Mouse (Mus musculus): ENCODE measurements around the gene Pdzk1ip1.

The Pdzk1ip1 gene

DNA sequence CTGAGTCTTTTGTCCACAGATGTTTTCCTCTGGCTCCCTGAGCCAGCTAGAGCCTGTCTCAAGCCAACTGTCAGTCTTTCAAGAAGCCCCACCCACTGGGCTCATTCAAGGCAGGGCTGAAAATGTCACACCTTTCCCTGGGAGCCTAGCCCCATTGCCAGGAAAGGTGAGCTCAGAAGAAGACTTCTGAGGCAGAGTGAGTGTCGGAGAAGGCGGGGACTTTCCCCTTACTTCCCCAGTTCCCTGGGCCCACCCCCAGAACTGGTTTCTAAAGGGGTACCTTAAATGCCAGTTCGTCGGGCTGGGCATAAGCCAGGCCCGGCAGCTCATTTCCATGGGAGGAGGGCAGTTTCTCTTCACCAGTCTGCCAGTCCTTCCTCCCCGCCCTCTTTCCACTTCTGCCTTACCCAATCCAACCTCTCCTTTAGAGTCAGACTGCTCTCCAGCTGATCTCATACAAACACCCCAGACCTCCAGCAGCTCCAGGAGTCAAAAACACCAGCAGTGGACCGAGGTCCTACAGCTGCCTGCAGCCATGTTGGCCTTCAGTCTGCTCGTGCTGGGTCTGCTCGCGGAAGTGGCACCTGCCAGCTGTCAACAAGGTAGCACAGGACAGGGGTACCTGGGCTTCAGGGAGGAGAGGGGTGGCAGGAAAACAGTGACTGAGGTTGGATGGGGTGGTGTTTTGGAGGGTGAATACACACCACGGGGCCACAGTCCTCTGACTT lies at the start of gene Pdzk1ip1:
Gene Pdzk1ip1 (plus strand): TSS at position 98 of the 728 bp plus-strand sequence.
- DNase-seq (ENCODE audit: low spot score in 2 of 2) = no peak

- DNase-seq (ENCODE audit: low spot score in 2 of 2) = no peak
Measured at GRCm38 (mm10) chr4:115045621-115046020, 42.9 kb upstream of the Pdzk1ip1 start.

- peak in 1 of 2 experiments; percentile 21 for DNase-seq (ENCODE audit: low spot score in 2 of 2)
Measured at GRCm38 (mm10) chr4:115047750-115048149, 40.8 kb upstream of the Pdzk1ip1 start.

GRCm38 (mm10) chr4:115048190-115048589 lies 40.3 kb upstream of the Pdzk1ip1 start:
- DNase-seq (ENCODE audit: low spot score in 2 of 2) = no peak

DNA sequence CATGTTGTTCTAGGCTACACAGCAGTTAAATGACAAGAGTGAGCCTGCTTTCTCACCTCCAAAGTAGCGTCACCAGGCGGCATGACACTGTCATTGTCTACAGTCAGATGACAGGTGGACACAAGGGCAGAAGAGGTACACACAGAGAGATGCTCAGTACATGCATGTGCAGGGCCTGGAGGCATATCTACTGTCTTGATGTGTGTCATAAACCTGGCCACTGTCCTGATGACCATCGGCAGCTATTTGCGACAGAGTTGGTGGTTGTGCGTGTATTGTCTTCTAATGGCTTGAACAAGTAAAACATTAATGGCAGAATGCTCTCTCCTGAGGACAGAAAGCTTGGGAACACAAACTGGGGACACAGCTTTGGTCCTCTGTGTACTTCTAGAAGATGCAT lies 37.3 kb upstream of the Pdzk1ip1 start:
- DNase-seq (ENCODE audit: low spot score in 2 of 2) = no peak

DNA sequence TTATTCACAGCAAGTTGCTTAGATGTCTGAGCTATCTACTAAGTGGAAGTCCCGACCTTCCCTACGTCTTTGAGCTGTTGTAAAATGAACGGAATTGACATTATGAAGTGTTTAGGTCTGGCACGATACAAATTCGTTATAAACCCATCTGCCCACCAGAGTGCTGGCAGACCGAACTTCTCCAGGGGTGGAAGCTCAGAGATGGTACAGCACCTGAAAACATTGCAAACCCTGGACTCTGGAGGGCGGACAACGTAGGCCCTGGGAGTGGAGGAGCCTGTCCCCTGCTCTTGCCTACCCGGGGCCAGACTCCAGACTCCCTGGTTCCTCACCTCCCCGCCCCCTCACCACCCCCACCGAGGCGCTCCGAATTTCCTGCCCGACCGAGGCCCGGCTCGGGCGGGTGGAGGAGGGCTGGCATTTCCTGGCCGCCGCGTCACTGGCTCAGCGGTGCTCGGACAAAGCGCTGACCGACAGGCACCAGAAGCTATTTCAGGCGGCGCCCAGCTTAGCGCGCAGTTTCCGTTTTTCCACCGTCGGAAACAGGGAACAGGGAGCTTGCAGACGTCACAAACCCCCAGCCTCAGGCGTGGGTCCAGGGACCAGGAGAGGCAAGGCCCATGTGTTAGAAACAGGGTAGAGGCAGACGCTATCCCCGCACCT lies 36.0 kb upstream of the Pdzk1ip1 start:
- no peak for DNase-seq (ENCODE audit: low spot score in 2 of 2)

GRCm38 (mm10) chr4:115055044-115055443 lies 33.5 kb upstream of the Pdzk1ip1 start:
- no peak for DNase-seq (ENCODE audit: low spot score in 2 of 2)

- no peak for DNase-seq (ENCODE audit: low spot score in 2 of 2)
Measured at GRCm38 (mm10) chr4:115055691-115056090, 32.8 kb upstream of the Pdzk1ip1 start.

DNA sequence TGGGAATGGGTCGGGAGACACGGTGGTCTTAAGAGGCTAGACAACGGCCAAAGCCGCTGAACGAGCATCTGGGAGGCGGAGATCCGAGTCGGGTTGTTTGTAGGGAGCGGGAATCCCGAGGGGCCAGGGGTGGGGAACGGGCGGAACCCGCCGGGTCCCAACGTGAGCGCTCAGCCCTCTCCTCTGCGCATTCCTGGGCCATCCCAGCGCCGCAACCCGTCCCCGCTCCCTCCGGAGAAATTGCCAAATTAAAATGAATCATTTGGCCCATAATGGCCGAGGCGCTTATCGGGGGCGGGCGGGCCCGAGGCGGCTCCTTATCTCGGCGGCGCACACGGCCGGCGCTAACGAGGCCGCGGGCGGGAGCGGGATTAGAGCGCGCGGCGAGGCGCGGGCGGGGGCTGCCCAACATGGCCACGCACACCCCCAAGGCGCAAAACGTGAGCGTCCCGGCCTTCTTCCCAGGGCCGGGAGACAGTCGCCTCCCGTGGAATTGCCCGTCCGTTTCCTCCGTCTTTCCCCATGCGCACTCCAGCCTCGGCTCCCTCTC lies 32.1 kb upstream of the Pdzk1ip1 start, which contains the start of gene Tal1:
Gene Tal1 (plus strand): TSS at position 56 of the 550 bp plus-strand sequence.
- no peak for DNase-seq (ENCODE audit: low spot score in 2 of 2)

- no peak for DNase-seq (ENCODE audit: low spot score in 2 of 2)
Measured at GRCm38 (mm10) chr4:115056921-115057673, 31.4 kb upstream of the Pdzk1ip1 start.

DNA sequence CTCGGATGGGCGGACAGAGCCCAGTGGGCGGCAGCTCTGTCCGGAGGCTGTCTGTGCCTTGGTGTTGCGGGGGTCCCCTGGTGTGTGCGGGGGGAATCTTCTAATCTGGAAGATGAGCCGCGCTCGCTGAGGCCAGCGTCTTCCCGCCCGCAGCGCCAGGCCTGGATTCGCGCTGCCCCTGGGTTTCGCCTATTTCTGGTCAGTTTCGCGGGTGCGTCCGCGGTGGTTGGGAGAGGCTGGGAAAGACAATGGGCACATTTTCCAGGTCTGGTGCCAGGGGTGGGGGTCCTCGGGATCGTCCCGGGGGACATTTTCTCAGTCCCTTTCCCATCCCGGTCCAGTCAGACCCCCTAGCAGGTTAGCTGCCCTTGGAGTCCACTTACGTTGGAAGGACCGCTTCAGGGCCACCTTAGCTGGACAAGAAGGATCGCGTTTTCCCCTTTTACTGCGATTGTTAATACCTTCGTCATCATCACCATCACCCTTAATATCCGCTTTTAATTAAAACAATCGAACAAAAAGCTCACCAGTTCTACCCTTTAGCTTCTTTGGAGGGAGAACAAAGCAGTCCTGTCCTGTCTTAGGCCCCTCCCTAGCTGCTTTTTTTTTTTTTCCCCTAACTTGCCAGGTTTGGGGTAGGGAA lies 30.7 kb upstream of the Pdzk1ip1 start:
- no peak for DNase-seq (ENCODE audit: low spot score in 2 of 2)

GRCm38 (mm10) chr4:115058317-115058761 lies 30.2 kb upstream of the Pdzk1ip1 start:
- DNase-seq (ENCODE audit: low spot score in 2 of 2) = no peak

- DNase-seq (ENCODE audit: low spot score in 2 of 2) = no peak
Measured at GRCm38 (mm10) chr4:115058871-115059590, 29.5 kb upstream of the Pdzk1ip1 start.

DNA sequence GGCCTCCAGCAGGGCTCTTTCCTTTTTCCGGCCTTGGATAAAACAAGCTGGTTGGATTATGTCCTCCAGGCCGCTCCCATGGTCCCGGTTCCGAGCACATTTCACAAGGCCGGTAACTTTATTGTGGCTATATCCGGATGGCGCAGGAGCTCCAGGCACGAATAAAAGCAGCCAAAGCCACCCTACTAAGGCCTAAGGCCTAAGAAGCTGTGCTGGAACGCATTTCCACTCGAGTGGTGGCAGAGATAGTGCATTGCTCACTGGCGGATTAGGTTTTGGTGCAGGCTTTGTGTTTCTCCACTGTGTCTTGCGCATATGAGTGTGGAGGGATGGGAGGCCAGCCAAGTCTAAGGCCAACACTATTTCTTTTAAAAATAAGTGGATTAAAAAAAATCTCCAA lies 28.6 kb upstream of the Pdzk1ip1 start:
- DNase-seq (ENCODE audit: low spot score in 2 of 2) = no peak

GRCm38 (mm10) chr4:115060753-115061152 lies 27.8 kb upstream of the Pdzk1ip1 start:
- no peak for DNase-seq (ENCODE audit: low spot score in 2 of 2)

- no peak for DNase-seq (ENCODE audit: low spot score in 2 of 2)
Measured at GRCm38 (mm10) chr4:115062540-115062874, 26.0 kb upstream of the Pdzk1ip1 start.

GRCm38 (mm10) chr4:115062875-115063517 lies 25.5 kb upstream of the Pdzk1ip1 start:
- DNase-seq (ENCODE audit: low spot score in 2 of 2) = no peak

DNA sequence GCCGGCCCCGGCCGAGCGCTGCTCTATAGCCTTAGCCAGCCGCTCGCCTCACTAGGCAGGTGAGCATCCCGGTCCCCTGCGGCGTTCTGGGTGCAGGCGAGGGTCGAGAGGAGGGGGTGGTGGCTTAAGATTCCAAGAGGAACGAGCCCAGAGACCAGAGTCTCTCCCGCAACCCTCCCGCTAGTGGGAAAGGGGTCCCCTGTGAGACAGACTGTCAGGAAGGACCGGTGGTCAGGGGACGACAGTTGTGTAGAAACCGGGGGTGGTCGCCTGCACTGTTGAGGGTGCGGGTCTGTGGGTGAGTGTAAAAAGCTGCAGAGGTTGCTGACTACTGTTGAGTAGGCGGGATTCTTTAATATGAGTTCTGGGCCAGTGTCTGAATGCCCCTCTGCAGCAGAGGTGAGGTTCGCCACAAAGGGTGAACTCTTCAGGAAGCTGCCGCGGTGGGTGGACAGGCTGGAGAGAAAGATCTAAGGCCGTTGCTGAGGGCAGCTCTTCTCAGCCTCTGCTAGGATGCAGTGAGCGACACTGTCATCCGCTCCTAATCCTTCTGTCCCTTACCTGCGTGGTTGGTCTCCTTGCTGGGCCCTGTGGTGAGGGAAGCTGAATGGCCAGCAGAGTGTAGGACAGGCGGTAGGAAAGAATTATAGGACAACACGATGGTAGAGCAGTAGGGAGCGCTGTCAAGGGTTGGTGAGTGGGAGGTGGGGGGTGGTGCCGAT lies 24.8 kb upstream of the Pdzk1ip1 start:
- DNase-seq (ENCODE audit: low spot score in 2 of 2) = no peak

DNA sequence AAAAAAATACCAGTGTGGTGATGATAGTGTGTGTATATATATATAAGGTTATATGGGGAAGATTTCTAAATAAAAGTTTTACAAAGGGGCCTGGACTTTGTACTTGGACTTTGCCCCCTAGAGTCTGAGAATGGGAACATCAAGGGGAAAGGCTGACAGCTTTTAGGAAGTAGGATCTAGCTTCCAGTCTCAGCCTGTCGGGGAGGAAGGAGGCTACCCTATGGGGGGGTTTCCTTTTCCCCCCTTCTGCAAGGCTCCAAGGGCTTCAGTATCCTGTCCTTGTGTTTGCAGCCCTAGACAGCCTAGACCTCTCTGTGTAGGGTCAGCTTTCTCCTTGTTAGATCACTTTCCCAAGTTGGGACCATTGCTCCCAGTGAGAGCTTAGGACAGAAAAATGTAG lies 16.8 kb upstream of the Pdzk1ip1 start:
- no peak for DNase-seq (ENCODE audit: low spot score in 2 of 2)

DNA sequence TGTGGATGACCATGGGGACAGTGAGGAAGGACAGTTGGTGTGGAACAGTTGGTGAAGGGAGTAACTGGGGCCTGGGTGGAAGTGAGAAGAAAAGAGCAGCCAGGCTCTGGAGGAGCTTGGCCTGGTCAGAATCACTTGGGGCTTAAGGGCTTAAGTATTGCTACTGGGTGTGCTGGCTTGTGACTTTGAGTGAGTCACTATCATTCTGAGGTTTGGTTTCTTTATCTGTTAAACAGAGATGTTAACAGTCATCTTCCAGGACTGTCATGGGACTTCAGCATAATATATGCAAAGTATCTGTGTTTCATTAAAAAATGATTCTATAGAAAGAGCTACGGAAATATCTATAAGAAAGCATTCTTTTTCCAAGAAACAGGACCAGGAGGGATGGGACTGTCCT lies 13.7 kb upstream of the Pdzk1ip1 start:
- no peak for DNase-seq (ENCODE audit: low spot score in 2 of 2)
